Mouse (Mus musculus): Measurements from ENCODE around the gene Rbbp4.

DNA sequence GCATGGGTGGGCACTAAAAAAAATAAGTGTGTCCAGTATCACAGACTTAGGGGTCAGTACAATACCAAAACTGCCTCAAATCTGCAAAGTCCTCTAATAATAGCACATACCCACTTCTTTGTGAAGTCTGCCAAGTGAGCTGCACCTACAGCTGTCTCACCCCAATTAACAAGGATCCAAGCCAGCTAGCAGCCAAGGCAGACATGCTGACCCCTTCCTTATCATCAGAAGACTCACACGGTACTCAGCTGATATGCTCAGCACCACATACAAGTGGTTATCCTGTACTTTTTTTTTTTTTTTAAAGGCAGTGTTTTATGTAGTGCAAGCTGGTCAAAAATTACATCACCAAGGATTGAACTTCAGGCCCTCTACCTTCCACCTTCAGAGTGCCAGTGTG lies 30.9 kb downstream of the Rbbp4 start:
- TF ChIP-seq ZNF384 (IDR thresholded peaks at IDR 0.05; ENCODE audit: low read depth, low read length) (no peak), MAX (IDR thresholded peaks at IDR 0.05; ENCODE audit: low read length) (no peak), CTCF (conservative IDR thresholded peaks at IDR 0.05 in 1 of 2, IDR thresholded peaks at IDR 0.05 in 1 of 2; ENCODE audit: low read depth in 2 of 2, low read length in 2 of 2) (no peak), E2F4 (IDR thresholded peaks at IDR 0.05; ENCODE audit: insufficient replicate concordance, low read depth, low read length) (no peak), POLR2A (IDR thresholded peaks at IDR 0.05; ENCODE audit: low read depth, low read length) (no peak)

Measured in CH12.LX (cell line).